ENCODE assay signal across 11 mouse cellular contexts in genomic region chr15:86201696-86202330, GRCm38 (mm10). TPM values are rescaled to one million over a fixed set of nuclear protein-coding genes. Genes with fewer than 3 reads are reported as not detected.
DNase-seq lines count a peak whose midpoint lies in the region; ATAC-seq and TF ChIP-seq lines count a peak whose summit lies in the region.
"Had no signal": no experiment of that assay in that cellular context is flagged by ENCODE, and none has a peak within 500 bp of the region (broad histone marks: within the 10 kb centered on the region; RNA-seq: fewer than 3 reads in every experiment).

No protein-coding gene starts in this region.

- peak overlapping the region; percentile 71 for H3K27ac ChIP-seq in gastrocnemius, adult 2 months
- no peak overlapping the region for H3K27ac ChIP-seq in kidney, adult 2 months (ENCODE audit: insufficient read depth, low read depth, low read length)
- peak overlapping the region; percentile 72 for H3K27ac ChIP-seq in spleen, adult 2 months (ENCODE audit: insufficient read depth, low read length)
- peak overlapping the region; percentile 31; the same call in 1 of the 2 replicates for H3K27ac ChIP-seq in stomach, postnatal 0 days (replicated peaks)
- H3K27ac ChIP-seq: hindbrain, postnatal 0 days; midbrain, embryonic 10.5 days had no signal

- no peak overlapping the region for H3K9ac ChIP-seq in stomach, postnatal 0 days (ENCODE audit: low read length)
- H3K9ac ChIP-seq: forebrain, postnatal 0 days had no signal

- ATAC-seq in stomach, postnatal 0 days (ENCODE audit: low FRiP score, low TSS enrichment): no peak
- ATAC-seq: forebrain, postnatal 0 days; hindbrain, postnatal 0 days had no signal

- H3K4me1 ChIP-seq in kidney, adult 2 months (ENCODE audit: control insufficient read depth, insufficient read depth, low read length): peaks cover 12% of the 10 kb centered on the region; the same call in 1 of the 2 replicates
- peaks cover 39% of the 10 kb centered on the region for H3K4me1 ChIP-seq in spleen, adult 2 months (ENCODE audit: control insufficient read depth, insufficient read depth, insufficient read length)
- H3K4me1 ChIP-seq in stomach, postnatal 0 days (replicated peaks; ENCODE audit: control insufficient read depth, insufficient read depth): no peaks in the 10 kb centered on the region

- TF ChIP-seq CTCF in gastrocnemius, adult 2 months (IDR thresholded peaks at IDR 0.05): no peak
- no peak for TF ChIP-seq CTCF in kidney, adult 2 months (conservative IDR thresholded peaks at IDR 0.05; ENCODE audit: insufficient read depth, insufficient read length, low read depth, low read length)
- TF ChIP-seq CTCF in spleen, adult 2 months (IDR thresholded peaks at IDR 0.05; ENCODE audit: extremely low read depth, insufficient read depth, insufficient read length, insufficient replicate concordance): no peak
- TF ChIP-seq CTCF in stomach, postnatal 0 days (IDR thresholded peaks at IDR 0.05; ENCODE audit: low read depth): no peak

- WGBS in kidney, adult 2 months: 42% methylated on average over 9 of the region's 9 CpGs
- WGBS in spleen, adult 2 months: 79% methylated on average over 9 of the region's 9 CpGs
- 70% methylated on average over 9 of the region's 9 CpGs for WGBS in stomach, postnatal 0 days

- H3K4me3 ChIP-seq in gastrocnemius, adult 2 months: no peak overlapping the region
- no peak overlapping the region for H3K4me3 ChIP-seq in kidney, adult 2 months (ENCODE audit: insufficient read depth, low read depth, low read length)
- H3K4me3 ChIP-seq in spleen, adult 2 months (ENCODE audit: extremely low read depth, insufficient read depth, insufficient read length): no peak overlapping the region
- H3K4me3 ChIP-seq in stomach, postnatal 0 days (ENCODE audit: low read depth, low read length): no peak overlapping the region
- H3K4me3 ChIP-seq: midbrain, embryonic 10.5 days had no signal

- no peak for TF ChIP-seq POLR2A in kidney, adult 2 months (IDR thresholded peaks at IDR 0.05; ENCODE audit: low read depth, low read length)
- TF ChIP-seq POLR2A in spleen, adult 2 months (IDR thresholded peaks at IDR 0.05; ENCODE audit: low read depth, low read length): no peak

- H3K27me3 ChIP-seq in kidney, adult 2 months (replicated peaks; ENCODE audit: control insufficient read depth, insufficient read depth, low read length): no peaks in the 10 kb centered on the region
- no peaks in the 10 kb centered on the region for H3K27me3 ChIP-seq in spleen, adult 2 months (ENCODE audit: control insufficient read depth, insufficient read depth, low read length)
- no peaks in the 10 kb centered on the region for H3K27me3 ChIP-seq in stomach, postnatal 0 days (ENCODE audit: control insufficient read depth, insufficient read depth, low read length)

- TF ChIP-seq EP300 in stomach, postnatal 0 days (optimal IDR thresholded peaks at IDR 0.05): no peak

- no peaks in the 10 kb centered on the region for H3K36me3 ChIP-seq in kidney, adult 2 months (ENCODE audit: control insufficient read depth, insufficient read depth, low read length)
- H3K36me3 ChIP-seq in spleen, adult 2 months (ENCODE audit: control insufficient read depth, insufficient read depth, low read length): no peaks in the 10 kb centered on the region
- no peaks in the 10 kb centered on the region for H3K36me3 ChIP-seq in stomach, postnatal 0 days (ENCODE audit: control insufficient read depth, insufficient read depth, low read length)
- H3K36me3 ChIP-seq: midbrain, embryonic 10.5 days had no signal

- peak; percentile 53 for DNase-seq in gastrocnemius, adult 2 months
- DNase-seq in gastrocnemius, postnatal 25 days: no peak
- DNase-seq in kidney, postnatal 10 days: peak; percentile 71
- no peak for DNase-seq in kidney, adult 2 months
- DNase-seq in spleen, adult 2 months (ENCODE audit: low read depth in 1 of 2, low spot score in 2 of 2): no peak
- no peak for DNase-seq in spleen, postnatal 4 days (ENCODE audit: low spot score in 2 of 2)
- no peak for DNase-seq in stomach, postnatal 0 days (ENCODE audit: low spot score)
- no peak for DNase-seq in urinary bladder, postnatal 36 days (ENCODE audit: low spot score in 2 of 2)
- DNase-seq: forebrain, postnatal 0 days had no signal

- intact Hi-C loops in gastrocnemius, adult 2 months (cut with DNase I): no loop called here

- H3K9me3 ChIP-seq in stomach, postnatal 0 days (ENCODE audit: control insufficient read depth, low read length): no peaks in the 10 kb centered on the region
- H3K9me3 ChIP-seq: midbrain, embryonic 10.5 days had no signal

- H3K4me2 ChIP-seq in stomach, postnatal 0 days (replicated peaks; ENCODE audit: low read depth): no peak overlapping the region

RNA-seq across cellular contexts. Expression of gene Tbc1d22a, which starts 12.4 kb away (rescaled TPM):
- total RNA-seq in gastrocnemius, adult 2 months (2021): 10 to 100 TPM; 12.4 to 16.3 TPM
- total RNA-seq in gastrocnemius, postnatal 25 days (2021): 10 to 100 TPM; 12.0 to 13.2 TPM
- polyA plus RNA-seq in kidney, adult 2 months (2012; rRNA removed): 31.7 and 34.5 TPM in 2 replicates
- polyA plus RNA-seq in spleen, adult 2 months (2012; rRNA removed): 28.1 and 32.3 TPM in 2 replicates
- 8.7 TPM in 2 replicates for polyA plus RNA-seq in stomach, postnatal 0 days (2015; fragmentation: Nextera tagmentation; extraction: Ambion mirVana)

RNA-seq across cellular contexts. Expression of gene Cerk, which starts 15.9 kb away (rescaled TPM):
- 1 to 10 TPM; 4.2 to 8.1 TPM for total RNA-seq in gastrocnemius, adult 2 months (2021)
- total RNA-seq in gastrocnemius, postnatal 25 days (2021): 1 to 10 TPM; 4.6 to 4.9 TPM
- 19.7 and 20.8 TPM in 2 replicates for polyA plus RNA-seq in kidney, adult 2 months (2012; rRNA removed)
- polyA plus RNA-seq in spleen, adult 2 months (2012; rRNA removed): 64.4 and 82.8 TPM in 2 replicates
- polyA plus RNA-seq in stomach, postnatal 0 days (2015; fragmentation: Nextera tagmentation; extraction: Ambion mirVana): 4.6 and 5.2 TPM in 2 replicates

Comparison
In these comparisons a context has a peak if more than half of its experiments do, and no peak if none do; other contexts are left out.
1. DNase-seq: peak in gastrocnemius, adult 2 months (single experiment) and kidney, postnatal 10 days (single experiment); none in gastrocnemius, postnatal 25 days (single experiment), kidney, adult 2 months (single experiment), spleen, adult 2 months (0 of 2), spleen, postnatal 4 days (0 of 2), stomach, postnatal 0 days (single experiment) and urinary bladder, postnatal 36 days (0 of 2).